Mouse (Mus musculus) neural tube, embryonic 15.5 days (tissue): ENCODE data around the gene Mfsd6. TPM values are rescaled to one million over a fixed set of nuclear protein-coding genes. Genes with fewer than 3 reads are reported as not detected.

Experiments used
- ATAC-seq: fragments of 200-750 bp; cut with Nextera tagmentation; 2 replicates; pipeline ENCODE4 v1.8.0; 2017; ENCODE audit warnings: mild to moderate bottlenecking, moderate TSS enrichment, moderate library complexity; ENCODE audit not compliant: low FRiP score
- H3K27ac ChIP-seq: fragments of 300-500 bp; sonication (generic); replicated peaks from 2 replicates; pipeline ENCODE4 v1.5.1; 2015; ENCODE audit warnings: mild to moderate bottlenecking, inconsistent platforms
- H3K27me3 ChIP-seq: fragments of 300-500 bp; sonication (generic); replicated peaks from 2 replicates; pipeline ENCODE4 v1.6.1; 2015; ENCODE audit warnings: inconsistent platforms
- H3K36me3 ChIP-seq: fragments of 300-500 bp; sonication (generic); 2 replicates; pipeline ENCODE4 v1.6.1; 2015; ENCODE audit warnings: inconsistent platforms
- H3K4me1 ChIP-seq: fragments of 300-500 bp; sonication (generic); 2 replicates; pipeline ENCODE4 v1.6.1; 2015; ENCODE audit warnings: inconsistent platforms
- H3K4me2 ChIP-seq: fragments of 300-500 bp; sonication (generic); 2 replicates; pipeline ENCODE4 v1.6.1; 2015; ENCODE audit warnings: inconsistent platforms, mild to moderate bottlenecking, moderate library complexity
- H3K4me3 ChIP-seq: fragments of 300-500 bp; sonication (generic); replicated peaks from 2 replicates; pipeline ENCODE4 v1.5.1; 2015; ENCODE audit warnings: mild to moderate bottlenecking, inconsistent platforms
- H3K9ac ChIP-seq: fragments of 300-500 bp; sonication (generic); replicated peaks from 2 replicates; pipeline ENCODE4 v1.6.1; 2015; ENCODE audit warnings: mild to moderate bottlenecking, inconsistent platforms
- H3K9me3 ChIP-seq: fragments of 300-500 bp; sonication (generic); replicated peaks from 2 replicates; pipeline ENCODE4 v1.6.1; 2016; ENCODE audit warnings: inconsistent platforms
- WGBS: fragments of 180-500 bp; shearing (Covaris S2); methylation state at CpG from one replicate; pipeline ENCODE4 v1.1.7; 2015; ENCODE audit warnings: mixed read lengths; 5-methylcytosine and 5-hydroxymethylcytosine counted together
- polyA plus RNA-seq: library from polyadenylated mRNA; unstranded; fragments of >200 nt; fragmentation: Nextera tagmentation; extraction: Ambion mirVana; gene quantifications from 2 replicates; pipeline ENCODE4 v1.2.1, GENCODE M21; 2015

The Mfsd6 gene
- polyA plus RNA-seq, 1 experiment from 2014 or later: 11.7 TPM

DNA sequence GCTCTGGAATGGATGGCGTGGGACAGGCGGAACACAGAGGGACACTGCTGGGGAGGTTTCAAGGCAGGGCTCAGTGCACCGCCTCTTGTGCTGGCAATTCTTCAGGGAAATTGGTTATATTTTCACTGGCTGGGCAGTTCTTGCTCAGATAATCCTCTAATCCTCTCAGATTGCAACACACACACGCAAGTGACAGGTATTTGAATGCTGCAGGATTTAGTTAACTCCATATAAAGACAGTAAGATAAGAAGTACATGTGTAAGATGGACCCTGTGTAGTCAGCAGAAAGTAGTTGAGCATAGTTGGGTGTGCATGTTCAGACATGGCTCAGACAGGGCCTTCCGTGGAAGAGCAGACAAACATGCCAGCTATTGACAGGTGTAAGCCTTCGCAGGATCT, 93.0 kb downstream of the Mfsd6 start:
- Histone ChIP-seq H3K9ac (no peak overlapping the region), H3K4me3 (no peak overlapping the region), H3K4me2 (no peak overlapping the region), H3K27me3 (no peaks in the 10 kb centered on the region), H3K4me1 (peaks cover 14% of the 10 kb centered on the region), H3K27ac (no peak overlapping the region), H3K36me3 (peaks cover 11% of the 10 kb centered on the region), H3K9me3 (no peaks in the 10 kb centered on the region)
- ATAC-seq: no peak
- WGBS: 98% methylated on average over 6 of the region's 6 CpGs

GRCm38 (mm10) chr1:52631570-52631969, 95.7 kb downstream of the Mfsd6 start:
- 75% methylated on average over 2 of the region's 2 CpGs for WGBS
- no peaks in the 10 kb centered on the region for H3K27me3 ChIP-seq
- no peak for ATAC-seq
- H3K36me3 ChIP-seq: no peaks in the 10 kb centered on the region
- peak overlapping the region; percentile 92 for H3K9ac ChIP-seq
- peak overlapping the region; percentile 91; the same call in 1 of the 2 replicates for H3K27ac ChIP-seq
- peak overlapping the region; percentile 60 for H3K4me2 ChIP-seq
- H3K4me3 ChIP-seq: peak overlapping the region; percentile 91
- peaks cover 14% of the 10 kb centered on the region for H3K4me1 ChIP-seq
- no peaks in the 10 kb centered on the region for H3K9me3 ChIP-seq

DNA sequence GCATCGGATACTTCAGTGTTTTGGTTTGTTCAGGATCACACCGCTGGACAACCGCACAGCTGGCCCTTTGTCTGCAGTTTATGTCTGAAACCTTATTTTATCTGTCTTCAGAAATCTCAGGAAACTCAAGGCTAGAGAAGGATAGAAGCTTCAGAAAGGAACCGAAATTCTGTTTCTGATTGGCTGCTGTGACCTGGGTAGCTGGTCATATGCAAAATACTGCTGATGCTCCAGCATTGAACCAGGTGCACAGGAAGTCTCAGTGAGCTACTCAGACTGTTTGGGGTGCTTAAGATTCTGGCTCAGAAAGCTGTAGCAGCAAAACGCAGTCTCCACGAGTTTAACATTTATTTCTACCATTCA, 96.3 kb downstream of the Mfsd6 start:
- peak overlapping the region; percentile 92 for H3K9ac ChIP-seq
- H3K4me3 ChIP-seq: peak overlapping the region; percentile 91
- H3K27me3 ChIP-seq: no peaks in the 10 kb centered on the region
- H3K4me2 ChIP-seq: peak overlapping the region; percentile 60
- peak overlapping the region; percentile 91 for H3K27ac ChIP-seq
- no peaks in the 10 kb centered on the region for H3K36me3 ChIP-seq
- H3K9me3 ChIP-seq: no peaks in the 10 kb centered on the region
- WGBS: 1% methylated on average over 6 of the region's 6 CpGs
- peak; percentile 90 for ATAC-seq
- H3K4me1 ChIP-seq: peaks cover 14% of the 10 kb centered on the region

DNA sequence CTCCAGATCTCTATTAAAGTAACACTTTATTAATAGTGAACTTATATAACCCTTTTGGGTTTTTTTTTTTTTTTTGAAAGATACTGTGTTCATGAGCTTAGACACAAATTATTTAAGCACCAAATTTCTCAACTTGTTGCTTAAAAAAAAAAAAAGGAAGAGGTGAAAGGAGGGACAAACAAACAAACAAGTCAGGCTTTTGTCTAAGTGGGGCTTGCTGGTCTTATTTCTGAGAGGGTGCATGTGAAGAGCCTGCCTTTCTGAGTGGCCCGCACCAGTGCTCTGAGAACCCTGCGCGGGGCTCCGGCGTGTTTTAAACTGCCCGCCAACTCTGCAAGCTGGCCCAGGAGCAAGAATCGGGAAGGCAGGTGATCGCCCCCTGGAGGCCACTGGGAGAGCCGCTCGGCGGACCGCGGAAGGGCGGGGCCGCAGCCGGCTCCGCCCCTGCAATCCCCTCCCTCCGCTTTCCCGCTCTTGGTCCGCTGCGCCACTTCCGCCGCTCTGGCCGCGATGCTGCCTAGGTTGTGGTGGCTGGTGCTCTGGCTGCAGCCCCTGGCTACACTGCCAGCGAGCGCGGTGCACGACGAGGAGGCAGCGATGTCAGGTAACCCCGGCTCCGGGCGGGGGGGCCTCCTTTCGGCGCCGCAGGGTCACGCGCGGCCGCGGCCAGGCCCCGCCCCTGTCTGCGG, 96.9 kb downstream of the Mfsd6 start, which contains the start of gene Nemp2:
Gene Nemp2 (plus strand): TSS at position 456 of the 689 bp plus-strand sequence.
- Histone ChIP-seq H3K4me2 (peak within 1 kb of the TSS; percentile 60), H3K9me3 (no peaks in the 10 kb centered on the region), H3K4me3 (peak within 1 kb of the TSS; percentile 91), H3K27ac (peak within 1 kb of the TSS; percentile 91), H3K36me3 (no peaks in the 10 kb centered on the region), H3K9ac (peak within 1 kb of the TSS; percentile 92), H3K4me1 (peaks cover 14% of the 10 kb centered on the region), H3K27me3 (no peaks in the 10 kb centered on the region)
- ATAC-seq: peak; percentile 95
- under 1% methylated on average over 42 of the region's 44 CpGs for WGBS

DNA sequence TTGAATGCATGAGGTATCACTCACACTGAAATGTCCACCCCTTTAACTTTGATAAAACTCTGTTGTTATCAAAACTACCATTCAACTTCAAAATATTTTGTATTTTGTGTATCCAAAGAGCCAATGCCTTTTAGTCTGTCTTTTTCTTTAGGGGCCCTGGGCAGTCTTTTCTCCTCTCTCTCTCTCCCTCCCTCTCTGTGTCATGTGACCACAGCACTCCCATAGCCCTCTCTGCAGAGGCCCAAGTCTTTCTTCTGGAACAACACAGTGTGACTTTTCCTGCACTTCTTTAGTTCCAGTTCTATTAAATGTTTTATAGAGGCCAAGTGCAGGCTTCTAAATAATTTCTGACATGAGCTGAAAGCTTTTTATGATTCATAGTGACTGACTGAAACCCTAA, 106.8 kb downstream of the Mfsd6 start:
- H3K36me3 ChIP-seq: no peaks in the 10 kb centered on the region
- no peak overlapping the region for H3K9ac ChIP-seq
- no peak for ATAC-seq

DNA sequence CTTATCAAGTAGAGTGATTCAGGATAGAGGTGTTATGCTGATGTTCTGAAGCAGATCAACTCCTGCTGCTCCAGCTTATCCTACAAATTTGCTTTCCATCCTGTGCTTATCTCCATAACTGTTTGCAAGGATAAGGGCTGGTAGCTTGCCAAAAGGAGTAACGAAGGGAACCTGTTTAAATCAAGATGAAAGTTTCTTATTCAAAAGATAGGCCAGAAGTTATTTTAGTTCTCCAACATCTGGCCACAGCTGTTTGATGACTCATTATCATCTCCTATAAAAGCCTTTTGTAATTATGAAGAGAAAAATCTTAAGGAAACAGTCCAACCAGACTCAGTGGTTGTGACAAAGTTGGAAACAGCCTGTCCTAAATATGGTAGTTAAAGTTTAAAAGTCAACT, 109.0 kb downstream of the Mfsd6 start:
- 91% methylated on average over 1 of the region's 1 CpGs for WGBS
- Histone ChIP-seq H3K9me3 (no peaks in the 10 kb centered on the region), H3K4me3 (no peak overlapping the region), H3K4me2 (no peak overlapping the region), H3K27me3 (no peaks in the 10 kb centered on the region), H3K36me3 (no peaks in the 10 kb centered on the region), H3K9ac (no peak overlapping the region), H3K4me1 (no peaks in the 10 kb centered on the region), H3K27ac (no peak overlapping the region)
- no peak for ATAC-seq

More for the DNA sequence above, 106.8 kb downstream of the Mfsd6 start:
- no peak overlapping the region for H3K4me2 ChIP-seq
- H3K9me3 ChIP-seq: no peaks in the 10 kb centered on the region
- no peak overlapping the region for H3K27ac ChIP-seq
- no peak overlapping the region for H3K4me3 ChIP-seq
- no peaks in the 10 kb centered on the region for H3K4me1 ChIP-seq
- no peaks in the 10 kb centered on the region for H3K27me3 ChIP-seq

- 93% methylated on average over 4 of the region's 4 CpGs for WGBS
- Histone ChIP-seq H3K4me1 (no peaks in the 10 kb centered on the region), H3K4me3 (no peak overlapping the region), H3K27ac (no peak overlapping the region), H3K36me3 (no peaks in the 10 kb centered on the region), H3K9me3 (no peaks in the 10 kb centered on the region), H3K9ac (no peak overlapping the region), H3K27me3 (no peaks in the 10 kb centered on the region), H3K4me2 (no peak overlapping the region)
- no peak for ATAC-seq
Observed at GRCm38 (mm10) chr1:52608486-52608885, 118.8 kb downstream of the Mfsd6 start.

GRCm38 (mm10) chr1:52607700-52608099, 119.6 kb downstream of the Mfsd6 start:
- Histone ChIP-seq H3K27me3 (no peaks in the 10 kb centered on the region), H3K27ac (no peak overlapping the region), H3K4me3 (no peak overlapping the region), H3K9ac (no peak overlapping the region), H3K9me3 (no peaks in the 10 kb centered on the region), H3K36me3 (no peaks in the 10 kb centered on the region), H3K4me1 (no peaks in the 10 kb centered on the region), H3K4me2 (no peak overlapping the region)
- WGBS: 94% methylated on average over 1 of the region's 1 CpGs
- no peak for ATAC-seq

Other genes with a start within 250 kb of the Mfsd6 start
- gene Nab1, start 226.8 kb downstream of the Mfsd6 start, polyA plus RNA-seq: 9.3 and 10.2 TPM in 2 replicates
- 3.8 and 5.8 TPM in 2 replicates for gene Nemp2, start 96.8 kb downstream of the Mfsd6 start, polyA plus RNA-seq
- 47.1 and 47.5 TPM in 2 replicates for gene Inpp1, start 90.2 kb upstream of the Mfsd6 start, polyA plus RNA-seq
- 29.2 and 30.9 TPM in 2 replicates for gene Hibch, start 117.5 kb upstream of the Mfsd6 start, polyA plus RNA-seq